Mouse (Mus musculus) ES-E14 (cell line): ENCODE data around the gene Olfr987. TPM values are rescaled to one million over a fixed set of nuclear protein-coding genes. Genes with fewer than 3 reads are reported as not detected.
"Not testable (repeated sequence)": the region's sequence is repeated elsewhere in the genome, so short reads cannot be mapped to it uniquely, and the experiment has no call there.

ENCODE experiments used
- DNase-seq: peaks from one replicate; pipeline ENCODE4 v3.0.0-alpha.2; 2013; ENCODE audit warnings: low read depth, low spot score
- H3K27ac ChIP-seq: 2 replicates; pipeline ENCODE4 v1.5.1; 2012; ENCODE audit warnings: low read depth, mild to moderate bottlenecking, low read length, moderate library complexity, mixed read lengths; ENCODE audit not compliant: poor library complexity, insufficient read depth, severe bottlenecking
- H3K36me3 ChIP-seq: 2 replicates; pipeline ENCODE4 v1.6.1; 2012; ENCODE audit warnings: mild to moderate bottlenecking, low read length, moderate library complexity, mixed read lengths; ENCODE audit not compliant: control insufficient read depth, poor library complexity, insufficient read depth, severe bottlenecking
- H3K4me1 ChIP-seq, 2 experiments: fragments of 150-350 bp in 1 of 2; sonication (generic) in 1 of 2; 2 replicates each; pipeline ENCODE4 v1.6.1; 2012; ENCODE audit warnings: low read length in 2 of 2, mild to moderate bottlenecking in 1 of 2, mixed read lengths in 1 of 2; ENCODE audit not compliant: control insufficient read depth in 2 of 2, insufficient read depth in 2 of 2, poor library complexity in 1 of 2
- H3K4me3 ChIP-seq, 2 experiments: fragments of 150-350 bp in 1 of 2; sonication (generic) in 1 of 2; 2 replicates each; pipeline ENCODE4 v1.5.1; 2012; ENCODE audit warnings: low read length in 2 of 2, low read depth in 1 of 2, mild to moderate bottlenecking in 1 of 2, mixed read lengths in 1 of 2; ENCODE audit not compliant: insufficient read depth in 1 of 2, poor library complexity in 1 of 2, severe bottlenecking in 1 of 2
- H3K9ac ChIP-seq: 2 replicates; pipeline ENCODE4 v1.6.1; 2012; ENCODE audit warnings: low read depth, mild to moderate bottlenecking, low read length, mixed read lengths; ENCODE audit not compliant: poor library complexity, insufficient read depth, severe bottlenecking
- H3K9me3 ChIP-seq: fragments of 150-350 bp; sonication (generic); 2 replicates; pipeline ENCODE4 v1.6.1; 2012; ENCODE audit warnings: low read depth, mild to moderate bottlenecking, low read length; ENCODE audit not compliant: control insufficient read depth, insufficient read depth
- CHD2 ChIP-seq: IDR thresholded peaks from 2 replicates; pipeline ENCODE4 v1.6.1; 2014; ENCODE audit warnings: mild to moderate bottlenecking, low read depth, low read length, inconsistent platforms
- HCFC1 ChIP-seq: IDR thresholded peaks from 2 replicates; pipeline ENCODE4 v1.6.1; 2012; ENCODE audit warnings: low read length, inconsistent platforms, borderline replicate concordance; ENCODE audit not compliant: insufficient read depth
- MAFK ChIP-seq: IDR thresholded peaks from 2 replicates; pipeline ENCODE4 v1.6.1; 2014; ENCODE audit warnings: mild to moderate bottlenecking, low read depth, low read length, inconsistent platforms; ENCODE audit not compliant: insufficient read depth
- ZC3H11A ChIP-seq: IDR thresholded peaks from 2 replicates; pipeline ENCODE4 v1.6.1; 2012; ENCODE audit warnings: low read depth, mild to moderate bottlenecking, inconsistent platforms, low read length, borderline replicate concordance
- ZNF384 ChIP-seq: IDR thresholded peaks from 2 replicates; pipeline ENCODE4 v1.6.1; 2012; ENCODE audit warnings: low read depth, low read length, inconsistent platforms
- in situ Hi-C, 2 experiments: fragments of 600-800 bp; cut with MboI; formaldehyde crosslinking; loops; one replicate each; pipeline ENCODE4 v1.15.1; 2025; ENCODE audit warnings: low sequenced_read_pairs in 2 of 2, inconsistent platforms in 1 of 2; ENCODE audit not compliant: unreplicated experiment in 2 of 2
- total RNA-seq: library from RNA; depleted of rRNA; stranded (reverse); fragments of 300-350 nt; gene quantifications from 2 replicates; pipeline ENCODE4 v1.2.3, GENCODE M21; 2012; rRNA removed

Olfr987 gene
- not detected in 2 replicates for total RNA-seq

DNA sequence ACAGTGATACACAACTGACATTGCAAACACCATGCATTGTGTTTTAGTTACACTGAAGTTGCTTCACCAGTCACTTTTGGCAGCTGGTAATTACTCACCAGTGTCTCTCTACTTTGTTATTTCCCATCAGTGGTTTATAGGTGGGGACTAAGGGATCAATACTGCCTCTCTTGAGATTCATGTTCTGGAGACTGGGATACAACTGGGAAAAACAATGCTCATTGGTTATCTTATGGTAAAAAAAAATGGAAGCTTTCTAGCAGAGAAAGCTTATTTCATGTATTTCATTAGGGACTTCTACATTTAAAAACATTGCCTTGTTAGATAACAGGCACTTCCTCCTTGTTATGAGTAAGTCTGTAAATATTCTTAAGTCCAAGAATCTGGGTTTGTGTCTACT lies at the start of gene Olfr987:
TSS of gene Olfr987 (minus strand) at position 101 of the 400 bp plus-strand sequence.
- in situ Hi-C loops, H3K9me3 ChIP-seq, H3K36me3 ChIP-seq, H3K27ac ChIP-seq, H3K9ac ChIP-seq, DNase-seq, H3K4me1 ChIP-seq, H3K4me3 ChIP-seq: not testable (repeated sequence)

DNA sequence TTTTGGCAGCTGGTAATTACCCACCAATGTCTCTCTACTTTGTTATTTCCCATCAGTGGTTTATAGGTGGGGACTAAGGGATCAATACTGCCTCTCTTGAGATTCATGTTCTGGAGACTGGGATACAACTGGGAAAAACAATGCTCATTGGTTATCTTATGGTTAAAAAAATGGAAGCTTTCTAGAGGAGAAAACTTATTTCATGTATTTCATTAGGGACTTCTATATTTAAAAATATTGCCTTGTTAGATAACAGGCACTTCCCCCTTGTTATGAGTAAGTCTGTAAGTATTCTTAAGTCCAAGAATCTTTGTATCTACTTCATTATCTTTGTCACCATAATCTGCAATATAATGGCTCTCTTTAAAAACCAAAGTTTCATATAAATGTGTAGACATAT lies 24.0 kb upstream of the Olfr987 start, which contains the start of gene Olfr988:
TSS of gene Olfr988 (minus strand) at position 101 of the 400 bp plus-strand sequence.
- H3K27ac ChIP-seq, H3K36me3 ChIP-seq, H3K9ac ChIP-seq, H3K4me1 ChIP-seq, DNase-seq, H3K4me3 ChIP-seq, in situ Hi-C loops, H3K9me3 ChIP-seq: not testable (repeated sequence)

DNA sequence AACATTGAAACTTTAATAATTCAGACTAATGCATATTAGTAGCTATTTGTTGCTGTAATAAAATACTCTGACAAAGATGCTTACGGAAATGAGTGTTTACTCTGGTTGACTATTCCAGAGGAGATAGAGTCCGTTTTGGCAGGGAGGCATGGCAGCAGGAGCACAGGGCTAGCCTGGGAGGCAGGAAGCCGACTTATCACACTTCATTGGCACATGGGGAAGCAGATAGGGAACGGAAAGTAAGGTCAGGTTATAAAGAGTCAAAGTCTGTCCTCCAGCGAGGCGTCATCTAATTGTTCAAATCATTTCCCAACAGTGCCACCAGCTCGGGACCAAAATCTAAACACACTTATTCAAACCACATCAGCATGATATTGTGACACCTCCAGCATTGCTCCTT lies 857 bp upstream of the Olfr987 start:
- DNase-seq, result no peak
- H3K36me3 ChIP-seq, result no peaks in the 10 kb centered on the region
- in situ Hi-C loops, result no loop called here
- H3K4me1 ChIP-seq, result no peaks in the 10 kb centered on the region
- no peak overlapping the region for H3K9ac ChIP-seq
- no peak overlapping the region for H3K27ac ChIP-seq
- no peaks in the 10 kb centered on the region for H3K9me3 ChIP-seq
- no peak overlapping the region for H3K4me3 ChIP-seq
- TF ChIP-seq ZC3H11A (no peak), HCFC1 (no peak), ZNF384 (no peak), MAFK (no peak), CHD2 (no peak)

DNA sequence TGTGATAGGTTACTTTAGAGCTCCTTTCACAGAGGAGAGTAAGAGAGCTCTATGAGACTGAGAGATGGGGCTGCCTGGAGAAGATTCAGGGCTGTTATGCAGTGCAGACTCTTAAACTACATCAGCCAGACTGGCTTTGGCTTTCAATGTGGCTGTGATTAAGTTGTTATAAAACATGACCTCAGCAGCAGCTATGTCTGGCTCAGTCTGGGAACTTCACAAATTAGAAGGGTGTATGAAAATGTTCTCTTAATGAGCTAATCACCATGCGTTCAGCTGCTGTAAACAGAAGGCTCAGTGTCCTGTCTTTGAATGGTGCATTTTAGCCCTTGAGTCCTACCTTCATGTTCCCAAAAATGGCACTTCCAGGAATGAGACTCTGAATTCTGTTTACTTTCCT lies 20.0 kb downstream of the Olfr987 start:
- no peak overlapping the region for H3K27ac ChIP-seq
- H3K9me3 ChIP-seq, result no peaks in the 10 kb centered on the region
- in situ Hi-C loops, result no loop called here
- H3K4me1 ChIP-seq, result no peaks in the 10 kb centered on the region
- no peak overlapping the region for H3K4me3 ChIP-seq
- DNase-seq, result no peak
- no peaks in the 10 kb centered on the region for H3K36me3 ChIP-seq
- no peak for TF ChIP-seq ZNF384
- TF ChIP-seq HCFC1, result no peak
- TF ChIP-seq MAFK, result no peak
- no peak for TF ChIP-seq ZC3H11A
- no peak for TF ChIP-seq CHD2
- H3K9ac ChIP-seq, result no peak overlapping the region

DNA sequence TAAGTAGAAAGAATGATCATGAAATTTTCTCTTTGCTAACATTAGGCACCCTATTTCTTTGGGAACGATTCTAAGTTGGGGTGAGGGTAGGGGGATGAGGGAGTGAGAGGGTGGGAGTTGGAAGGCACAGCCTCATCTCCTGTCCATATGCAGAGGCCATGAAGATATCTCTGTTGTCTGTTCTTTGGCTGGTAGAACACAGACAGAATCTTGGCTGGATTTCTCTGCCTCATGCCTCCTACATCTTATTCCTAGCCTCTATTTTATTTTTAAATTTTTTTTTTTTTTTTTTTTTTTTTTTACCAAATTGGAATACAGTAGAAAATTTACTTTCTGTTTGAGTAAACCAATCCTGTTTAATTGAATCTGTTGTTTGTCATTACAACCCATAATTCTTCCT lies 53.7 kb downstream of the Olfr987 start:
- no peaks in the 10 kb centered on the region for H3K4me1 ChIP-seq

More for the DNA sequence above, 53.7 kb downstream of the Olfr987 start:
- TF ChIP-seq CHD2, result no peak
- no peak for TF ChIP-seq MAFK
- no peak for TF ChIP-seq ZNF384
- TF ChIP-seq HCFC1, result no peak
- no peak for TF ChIP-seq ZC3H11A
- Histone ChIP-seq H3K9me3 (no peaks in the 10 kb centered on the region), H3K9ac (no peak overlapping the region), H3K27ac (no peak overlapping the region), H3K36me3 (no peaks in the 10 kb centered on the region), H3K4me3 (no peak overlapping the region)
- no peak for DNase-seq
- in situ Hi-C loops, result no loop called here
